Mouse (Mus musculus) lung, postnatal 4 days (tissue): ENCODE results near the gene Lif.

Experiments used
- DNase-seq, 2 experiments: peaks; one replicate each; pipeline ENCODE4 v3.0.0; 2021

Lif gene

DNA sequence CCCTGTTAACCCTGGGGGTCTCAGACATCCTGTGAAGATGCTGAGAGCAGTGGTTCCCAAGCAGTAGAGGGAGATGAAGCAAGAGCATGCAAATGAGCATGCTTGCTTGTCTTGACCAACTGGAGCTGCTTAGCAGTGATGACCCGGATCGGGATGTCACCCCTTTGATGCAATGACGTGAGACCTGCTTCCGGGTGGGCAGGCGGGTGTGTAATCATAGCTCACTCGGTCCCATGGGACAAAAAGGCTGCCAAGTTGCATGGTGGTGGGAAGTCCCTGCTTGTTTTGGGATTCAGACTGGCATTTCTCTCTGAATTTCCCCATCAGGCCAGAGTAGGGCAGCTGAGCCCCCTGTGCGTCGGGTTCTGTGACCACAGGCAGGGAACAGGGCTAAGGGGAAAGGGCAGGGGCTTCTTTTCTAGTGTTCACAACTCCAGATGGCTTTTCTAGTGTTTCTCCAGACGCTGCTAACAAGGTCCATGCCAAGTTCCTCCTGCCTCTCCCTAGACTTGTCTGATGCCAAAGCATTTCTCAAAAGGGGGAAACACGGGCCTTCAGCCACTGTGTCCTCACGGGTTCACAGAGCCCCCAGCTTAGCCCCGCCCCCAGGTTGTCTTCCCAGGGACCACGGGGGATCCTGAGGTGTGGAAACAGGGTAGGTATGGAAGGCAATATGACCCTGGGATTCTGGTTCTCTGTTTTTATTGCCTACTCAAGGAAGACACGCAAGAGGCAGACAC is 42.5 kb downstream of the Lif start:
- DNase-seq = peak; percentile 61 to 80

DNA sequence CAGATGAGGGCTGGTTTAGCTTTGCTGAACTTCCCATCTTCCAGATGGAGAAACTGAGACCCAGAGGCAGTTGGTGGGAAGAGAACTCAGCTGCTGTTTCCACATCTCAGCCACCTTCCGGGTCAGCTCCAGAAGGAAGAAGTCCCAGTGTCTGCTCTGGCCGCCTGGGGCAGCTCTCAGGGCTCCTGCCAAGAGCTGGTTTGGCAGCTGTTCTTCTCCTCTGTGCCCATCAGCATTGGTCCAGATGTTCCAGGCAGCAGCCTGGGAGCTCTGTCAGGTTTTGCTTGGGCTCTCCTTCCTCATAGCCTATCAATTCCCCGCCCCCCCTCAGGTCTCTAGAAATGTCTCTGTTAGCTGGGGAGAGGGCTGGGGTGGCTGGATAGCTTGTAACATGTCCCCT is 43.3 kb downstream of the Lif start:
- DNase-seq = peak in 1 of 2 experiments; percentile 51

DNA sequence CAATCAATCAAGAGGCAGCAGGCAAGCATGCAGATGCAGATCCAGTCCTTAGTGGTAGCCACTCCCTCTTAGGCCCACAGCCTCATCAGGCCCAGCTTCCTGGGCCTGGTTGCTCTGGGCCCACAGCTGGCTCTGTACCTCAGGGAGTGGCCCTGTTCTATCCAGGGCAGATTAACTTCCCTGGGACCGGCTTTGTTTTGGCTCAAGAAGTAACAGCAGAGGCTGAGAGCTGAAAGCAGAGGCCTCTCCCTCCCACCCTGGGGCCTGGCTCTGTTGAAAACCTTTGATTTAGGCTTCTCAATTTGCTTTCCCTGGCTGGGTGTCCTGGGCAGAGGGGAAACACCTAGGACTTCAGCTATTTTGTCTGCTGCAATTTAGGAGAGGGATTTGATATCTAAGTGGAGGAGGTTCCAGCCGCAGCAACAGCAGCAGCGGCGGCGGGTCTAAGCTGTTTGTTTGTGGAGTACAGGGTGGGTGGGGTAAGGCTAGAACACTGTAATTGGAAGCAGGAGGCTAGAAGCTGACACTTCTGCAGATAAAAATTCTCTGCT is 45.1 kb downstream of the Lif start:
- DNase-seq = peak in 1 of 2 experiments; percentile 25

DNA sequence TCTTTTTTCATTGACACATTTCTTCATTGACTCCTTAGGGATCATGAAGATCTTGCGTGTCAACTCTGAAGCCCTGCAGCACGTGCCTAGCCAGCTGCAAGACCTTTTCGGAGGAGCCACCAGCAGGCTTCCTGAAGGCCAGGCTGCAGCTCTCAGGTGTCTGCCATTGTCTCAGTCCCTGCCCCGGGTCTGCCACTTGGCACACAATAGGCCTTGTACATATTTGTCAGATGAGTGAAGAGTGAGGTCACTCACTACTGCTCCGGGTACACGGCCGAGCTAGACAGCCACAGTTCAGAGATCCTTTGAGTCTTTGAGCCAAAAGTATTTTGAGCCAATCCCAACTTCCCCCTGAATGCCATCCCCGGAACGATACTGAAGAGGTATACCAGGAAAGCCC is 45.7 kb downstream of the Lif start:
- peak in 1 of 2 experiments; percentile 50 for DNase-seq

DNA sequence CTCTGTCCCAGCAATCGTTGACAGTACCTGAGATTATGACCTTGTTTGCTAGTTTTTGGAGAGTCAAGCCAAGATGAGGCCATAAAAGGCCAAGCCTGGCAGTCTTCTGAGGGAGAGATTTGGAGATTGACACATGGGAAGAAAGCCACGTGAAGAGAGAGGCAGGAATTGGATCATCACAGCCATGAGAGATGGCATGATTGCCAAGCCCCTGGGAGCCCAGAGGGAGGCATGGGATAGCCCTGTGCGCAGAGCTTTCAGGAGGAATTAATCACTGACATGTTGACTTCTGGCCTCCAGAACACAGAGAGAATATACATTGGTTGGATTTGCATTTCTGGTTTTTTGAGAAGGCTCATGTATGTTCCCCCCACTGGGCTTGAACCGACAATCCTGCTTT is 46.8 kb downstream of the Lif start:
- peak in 1 of 2 experiments; percentile 5 for DNase-seq

DNA sequence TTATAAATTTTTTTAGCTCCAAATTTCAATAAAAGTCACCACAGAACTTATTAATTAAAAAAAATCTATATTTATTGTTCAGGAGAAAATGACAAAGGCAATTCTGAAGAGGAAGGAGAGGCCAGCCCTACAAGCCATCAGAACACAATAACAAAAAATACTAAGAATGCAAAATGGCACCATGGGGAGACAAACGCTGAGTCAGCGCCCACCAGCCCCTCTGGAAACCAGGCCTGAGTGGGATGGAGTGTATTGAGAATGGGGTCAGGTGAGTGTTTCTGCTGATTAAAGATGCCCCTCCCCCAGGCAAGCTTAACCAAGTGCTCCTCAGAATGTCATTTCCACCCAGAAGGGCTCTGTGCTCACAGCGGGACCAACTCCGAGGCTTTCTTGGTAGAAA is 47.7 kb downstream of the Lif start:
- DNase-seq = peak in 1 of 2 experiments; percentile 3

DNA sequence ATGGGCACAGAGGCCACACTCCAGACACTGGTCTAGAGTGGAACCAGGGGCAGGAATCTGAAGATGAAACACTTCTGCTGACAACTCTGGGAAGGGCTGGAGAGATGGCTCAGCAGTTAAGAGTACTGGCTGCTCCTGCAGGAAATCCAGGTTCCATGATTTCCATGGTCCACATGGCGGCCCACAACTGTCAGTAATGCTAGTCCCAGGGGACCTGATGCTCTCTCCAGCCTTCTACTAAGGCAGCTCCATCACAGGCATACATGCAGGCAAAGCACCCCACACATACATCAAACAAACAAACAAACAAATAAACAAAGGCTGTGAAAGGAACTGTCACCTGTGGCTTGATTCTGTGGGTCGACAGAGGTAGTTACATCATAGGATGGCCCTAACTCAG is 48.7 kb downstream of the Lif start:
- peak in 1 of 2 experiments; percentile 17 for DNase-seq

DNA sequence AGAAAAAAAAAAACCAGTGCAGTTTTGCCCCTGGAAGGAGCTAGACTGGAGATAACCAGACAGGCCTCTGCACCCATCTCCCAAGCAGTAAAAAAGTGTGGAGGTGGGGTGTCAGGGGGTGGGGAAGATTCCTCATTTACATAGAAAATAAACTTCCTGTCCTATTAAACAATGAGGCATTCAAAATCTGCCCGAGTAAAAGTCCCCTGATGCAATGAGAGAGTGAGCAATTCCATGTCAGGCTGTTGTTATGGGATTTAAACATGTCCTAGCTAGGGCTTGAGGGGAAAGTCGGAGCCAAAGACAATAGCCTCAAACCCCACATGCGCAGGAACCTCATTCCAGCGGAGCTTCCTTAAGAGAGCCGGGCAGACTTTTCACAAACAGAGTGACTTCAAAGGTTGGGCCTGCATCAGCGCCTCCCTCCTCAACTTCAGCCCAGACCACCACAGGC is 50.7 kb downstream of the Lif start:
- DNase-seq = peak; percentile 46 to 63

DNA sequence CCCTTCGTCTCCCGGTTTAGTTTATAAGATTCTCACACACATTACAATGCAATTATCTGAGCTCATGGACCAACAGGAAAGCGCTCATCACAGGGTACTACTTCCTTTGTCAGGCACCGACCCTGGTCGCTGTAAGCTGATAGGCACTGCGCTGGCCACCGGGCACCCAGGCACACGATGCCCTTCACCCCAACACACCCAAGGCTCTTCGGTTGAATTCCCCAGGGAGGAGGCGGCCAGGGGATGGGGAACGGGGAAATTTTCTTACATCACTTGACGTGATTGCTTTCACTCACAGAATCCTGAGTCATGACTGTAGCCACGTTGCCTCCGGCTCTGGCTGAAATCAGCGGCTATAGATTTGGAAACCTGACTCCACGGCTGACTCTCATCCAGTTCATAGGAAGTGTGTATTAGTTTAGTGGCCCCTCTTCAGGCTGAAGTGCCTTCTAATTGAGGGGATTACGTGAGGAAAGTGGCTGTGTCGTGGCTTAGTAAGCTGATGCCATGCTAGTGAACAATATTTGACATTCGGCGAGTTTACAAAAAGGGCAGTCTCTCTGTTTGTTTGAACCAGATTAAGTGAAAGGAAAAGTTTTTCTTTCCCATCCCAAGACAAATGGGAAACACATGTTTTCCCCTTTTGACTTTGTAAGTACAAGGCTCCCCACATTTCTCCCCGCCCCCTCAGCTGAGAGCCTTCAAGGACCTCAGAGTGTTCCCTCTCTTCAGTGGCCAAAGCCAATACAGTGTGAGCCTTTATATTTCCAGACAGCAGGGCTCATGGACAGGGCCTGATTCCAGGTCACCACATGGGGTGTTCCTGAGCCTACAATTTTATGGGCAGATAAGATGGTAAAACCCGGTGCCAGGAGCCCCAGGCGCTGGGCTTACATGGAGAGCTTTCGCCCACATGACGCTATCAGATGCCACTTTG is 51.4 kb downstream of the Lif start:
- peak; percentile 54 to 64 for DNase-seq

DNA sequence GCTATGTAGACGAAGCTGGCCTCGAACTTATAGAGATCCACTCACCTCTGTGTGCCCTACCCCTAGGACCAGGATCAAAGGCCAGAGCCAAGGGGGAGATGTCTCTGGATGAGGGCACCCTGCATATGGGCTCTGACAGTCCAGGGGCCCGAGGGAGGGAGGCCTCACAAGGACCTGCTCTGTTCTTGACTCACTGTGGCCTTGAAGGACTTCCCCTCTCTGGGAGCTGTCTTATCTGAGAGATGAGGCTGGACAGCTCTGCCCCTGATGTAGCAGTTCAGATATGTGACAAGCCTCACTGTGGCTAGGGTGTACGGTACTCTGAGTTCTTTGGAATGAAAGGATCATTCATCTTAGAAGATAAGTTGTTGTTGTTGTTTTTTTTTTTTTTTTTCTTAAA is 52.3 kb downstream of the Lif start:
- no peak for DNase-seq

DNA sequence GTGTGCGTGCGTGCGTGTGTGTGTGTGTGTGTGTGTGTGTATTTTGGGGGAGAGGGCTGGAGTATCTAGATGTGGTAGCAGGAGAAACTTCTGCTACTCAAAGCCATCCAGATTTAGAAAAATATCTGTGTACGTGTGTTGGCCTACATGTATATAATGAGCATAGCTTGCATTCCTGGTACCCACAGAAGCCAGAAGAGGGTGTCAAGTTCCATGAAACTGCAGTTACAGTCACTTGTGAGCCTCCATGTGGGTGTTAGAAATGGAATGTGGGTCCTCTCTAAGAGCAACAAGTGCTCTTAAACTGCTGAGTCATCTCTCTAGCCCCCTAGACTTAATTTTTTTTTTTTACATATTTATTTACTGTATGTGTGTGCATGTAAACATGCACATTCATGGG is 53.0 kb downstream of the Lif start:
- no peak for DNase-seq

DNA sequence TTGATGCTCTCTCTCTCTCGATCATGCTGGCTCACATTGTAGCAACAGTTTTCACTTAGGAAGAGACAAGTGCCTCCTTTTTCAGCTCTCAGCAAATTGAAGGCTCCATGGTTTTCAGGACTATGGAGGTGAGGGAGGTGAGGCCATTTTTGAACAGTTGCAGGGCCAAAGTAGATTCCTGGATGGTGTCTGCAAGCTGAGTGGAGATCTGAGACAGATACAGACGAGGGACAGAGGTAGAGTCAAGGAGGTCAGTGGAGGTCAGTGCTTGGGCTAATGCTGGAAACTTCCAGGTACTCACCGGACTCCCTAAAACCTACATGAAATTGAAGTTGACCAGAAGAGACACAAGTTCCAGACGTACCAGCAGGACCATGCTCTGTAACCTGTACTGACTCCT is 54.8 kb downstream of the Lif start:
- no peak for DNase-seq

DNA sequence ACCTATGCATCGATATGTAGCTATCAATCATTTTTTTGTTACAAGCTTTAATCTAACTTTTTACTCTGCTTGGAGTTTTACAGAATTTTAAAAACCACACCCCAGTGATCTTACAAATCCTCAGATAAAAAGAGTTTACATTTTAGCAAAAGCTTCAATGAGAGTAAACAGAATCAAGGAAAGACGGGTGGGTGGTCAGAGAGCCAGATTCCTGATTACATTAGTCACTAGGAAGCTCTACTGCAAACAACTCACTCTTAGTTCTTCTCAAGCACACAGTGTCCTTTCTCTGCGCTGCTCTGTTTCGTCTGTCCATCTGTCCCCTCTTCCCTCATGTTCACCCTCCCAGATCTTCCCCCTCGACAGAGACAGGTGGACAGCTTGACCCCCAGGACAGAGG is 59.9 kb downstream of the Lif start:
- DNase-seq = no peak

DNA sequence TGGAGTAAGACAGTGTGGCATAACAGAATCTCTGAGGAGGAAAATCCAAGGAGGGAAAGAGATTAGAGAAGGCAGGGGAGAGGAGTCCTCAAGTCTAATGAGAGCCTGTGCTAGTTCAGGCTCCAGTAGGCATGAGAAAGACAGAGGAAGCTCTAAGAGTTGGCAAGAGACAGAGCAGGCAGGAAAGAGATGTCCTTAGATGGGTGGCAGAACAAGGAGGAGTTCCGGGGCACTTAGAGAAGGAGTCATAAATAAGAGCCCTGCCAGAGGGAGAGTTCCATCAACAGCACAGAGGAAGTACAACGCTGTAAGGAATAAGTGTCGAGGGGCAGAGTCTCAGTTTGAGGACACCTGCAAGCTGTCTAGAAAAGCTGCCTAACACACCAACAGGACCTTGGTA is 60.7 kb downstream of the Lif start:
- DNase-seq = no peak

DNA sequence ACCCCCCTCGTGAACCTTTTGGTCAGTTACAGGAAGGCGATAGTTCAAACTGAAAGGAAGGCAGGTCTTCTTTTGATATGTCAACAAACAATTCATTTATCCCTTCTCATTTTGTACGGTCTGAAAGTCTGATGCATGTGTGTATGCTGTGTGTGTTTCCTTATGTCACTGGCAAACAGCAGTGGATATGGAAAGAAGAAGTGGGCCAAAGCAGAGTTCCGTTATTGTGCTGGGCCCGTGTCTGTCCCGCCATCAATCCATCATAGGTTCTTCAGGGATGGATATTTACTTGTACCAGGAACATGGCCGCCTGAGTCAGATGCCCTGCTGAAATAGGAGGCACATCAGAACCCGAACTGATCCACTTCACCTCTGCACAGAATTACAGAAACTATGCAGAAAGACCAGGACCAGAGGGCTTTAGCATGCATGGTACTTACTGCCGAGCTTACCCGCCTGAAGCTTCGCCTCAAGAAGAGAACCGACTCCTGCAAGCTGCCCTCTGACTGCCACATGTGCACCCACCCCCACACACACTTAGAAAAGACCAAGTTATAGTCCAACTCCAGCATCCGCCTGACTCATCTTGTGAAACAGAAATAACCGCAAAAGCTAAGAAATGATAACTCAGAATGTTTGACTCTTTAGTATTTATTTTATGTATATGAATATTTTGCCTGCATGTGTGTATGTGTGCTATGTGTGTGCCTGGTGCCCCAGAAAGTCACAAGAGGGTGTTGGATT is 62.0 kb downstream of the Lif start:
- DNase-seq = no peak

DNA sequence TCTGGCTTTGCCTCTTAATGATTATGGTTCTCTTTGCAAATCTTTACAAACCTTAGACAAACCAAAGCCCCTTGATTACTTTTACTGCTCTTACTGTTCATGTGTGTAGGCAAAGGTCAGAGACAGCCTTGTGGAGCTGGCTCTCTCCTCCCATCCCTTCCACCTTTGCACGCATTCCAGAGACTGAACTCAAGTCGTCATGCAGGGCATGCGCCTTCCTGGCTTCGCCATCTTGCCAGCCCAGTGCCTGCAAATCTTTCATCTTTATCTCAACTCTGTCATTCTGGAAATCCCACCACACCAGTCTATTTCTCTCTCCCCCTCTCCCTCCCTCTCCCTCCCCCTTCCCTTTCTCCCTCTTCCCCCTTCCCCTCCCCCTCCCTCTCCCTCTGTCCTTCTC is 63.5 kb downstream of the Lif start:
- DNase-seq = no peak
